Mouse (Mus musculus) gastrocnemius, adult 2 months (tissue): ENCODE results near the gene Gm10974. TPM values are rescaled to one million over a fixed set of nuclear protein-coding genes. Genes with fewer than 3 reads are reported as not detected.
A peak's percentile ranks its signal among the peaks of the same experiment; 100 is the strongest.

Source experiments
- DNase-seq: peaks from one replicate; pipeline ENCODE4 v3.0.0; 2022
- H3K27ac ChIP-seq: fragments of 200-600 bp; 2 replicates; pipeline ENCODE4 v1.8.1; 2022; ENCODE audit warnings: mild to moderate bottlenecking
- H3K4me3 ChIP-seq: fragments of 200-600 bp; 2 replicates; pipeline ENCODE4 v1.8.1; 2022; ENCODE audit warnings: mild to moderate bottlenecking, moderate library complexity
- CTCF ChIP-seq: fragments of 200-600 bp; IDR thresholded peaks from 2 replicates; pipeline ENCODE4 v1.8.1; 2022; ENCODE audit warnings: antibody characterized with exemption, mild to moderate bottlenecking, moderate library complexity
- intact Hi-C: fragments of 180-260 bp; cut with DNase I; formaldehyde crosslinking; loops from one replicate; pipeline ENCODE4 v1.15.1; 2025
- long read RNA-seq, 2 experiments: library from polyadenylated mRNA; stranded (forward); transcript quantifications; one replicate each; pipeline ENCODE4 v2.0.0; 2021
- total RNA-seq, 2 experiments: library from RNA; stranded (reverse); gene quantifications; 2 replicates each; pipeline ENCODE4 v1.2.3; 2021

The Gm10974 gene
- not detected for total RNA-seq
- long read RNA-seq, experiment 1, result 0 reads
- long read RNA-seq, experiment 2, result 0 reads

GRCm38 (mm10) chr7:66365904-66366303 is at the start of gene Gm10974:
TSS of gene Gm10974 (plus strand) at chr7:66365905.
- Histone ChIP-seq H3K4me3 (no peak within 1 kb of the TSS), H3K27ac (peak within 1 kb of the TSS; percentile 71)
- no peak for DNase-seq
- no peak for TF ChIP-seq CTCF
- intact Hi-C loops, result no loop called here

- peak overlapping the region; percentile 16 for H3K27ac ChIP-seq
- intact Hi-C loops, result no loop called here
- DNase-seq, result no peak
- H3K4me3 ChIP-seq, result no peak overlapping the region
- no peak for TF ChIP-seq CTCF
These were observed 47.6 kb upstream of the Gm10974 start for GRCm38 (mm10) chr7:66318147-66318546.

DNA sequence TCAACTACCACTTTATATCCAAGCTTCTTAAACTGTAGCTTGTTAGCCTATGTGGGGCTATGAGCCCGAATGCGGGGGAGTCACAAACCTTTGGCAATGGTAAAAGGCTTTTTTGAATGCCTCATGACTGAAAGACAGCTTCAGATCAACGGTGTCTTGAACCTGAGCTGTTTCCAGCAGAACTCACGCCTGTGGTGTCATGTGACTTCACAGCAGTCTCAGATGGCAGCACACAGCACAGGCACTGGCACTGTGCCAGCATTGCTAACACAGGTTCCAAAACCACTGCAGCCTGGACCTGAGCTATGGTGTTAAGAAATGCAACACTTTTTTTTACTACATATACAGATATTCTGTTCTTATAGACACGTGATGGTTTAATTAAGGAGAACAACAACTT is 44.7 kb upstream of the Gm10974 start:
- no peak for TF ChIP-seq CTCF
- intact Hi-C loops, result no loop called here
- Histone ChIP-seq H3K27ac (peak overlapping the region; percentile 21; the same call in 1 of the 2 replicates), H3K4me3 (no peak overlapping the region)
- DNase-seq, result peak; percentile 65

DNA sequence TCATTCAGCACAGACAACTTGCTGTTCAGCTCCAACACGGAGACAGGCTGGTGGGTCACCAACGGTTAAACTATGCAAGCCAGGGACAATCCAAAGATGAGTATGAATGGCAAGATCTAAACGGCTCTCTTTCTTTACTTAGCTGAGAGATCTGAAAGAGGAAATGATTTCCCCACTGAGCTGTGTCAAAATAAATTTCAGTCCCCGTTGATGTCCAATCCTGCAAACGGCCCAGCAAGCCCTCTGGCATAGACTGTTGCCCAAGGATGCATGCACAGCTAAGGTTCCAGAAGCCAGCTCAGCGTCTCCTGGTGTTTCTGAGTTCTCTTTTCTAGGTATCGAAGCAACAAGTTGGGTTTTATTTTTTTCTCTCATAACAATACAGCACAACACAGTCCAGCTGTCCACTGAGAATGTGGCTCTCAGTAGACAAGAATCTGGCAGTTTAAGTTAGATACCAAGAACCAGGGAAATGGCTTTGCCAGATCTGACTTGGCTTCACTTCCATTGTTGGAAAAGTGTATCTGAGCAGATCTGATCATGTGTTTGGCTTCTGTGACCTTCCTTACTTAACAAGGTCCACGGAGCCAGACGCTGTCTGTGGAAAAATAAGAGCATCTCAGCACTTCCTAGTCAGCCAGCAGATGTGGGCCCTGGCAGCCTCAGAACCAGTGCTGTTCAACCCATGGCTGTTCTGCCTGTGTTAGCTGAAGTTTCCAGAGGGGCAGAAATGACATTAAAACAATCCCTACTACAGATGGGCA is 42.3 kb upstream of the Gm10974 start:
- Histone ChIP-seq H3K4me3 (no peak overlapping the region), H3K27ac (peak overlapping the region; percentile 55)
- no peak for TF ChIP-seq CTCF
- intact Hi-C loops, result no loop called here
- peak; percentile 67 for DNase-seq

DNA sequence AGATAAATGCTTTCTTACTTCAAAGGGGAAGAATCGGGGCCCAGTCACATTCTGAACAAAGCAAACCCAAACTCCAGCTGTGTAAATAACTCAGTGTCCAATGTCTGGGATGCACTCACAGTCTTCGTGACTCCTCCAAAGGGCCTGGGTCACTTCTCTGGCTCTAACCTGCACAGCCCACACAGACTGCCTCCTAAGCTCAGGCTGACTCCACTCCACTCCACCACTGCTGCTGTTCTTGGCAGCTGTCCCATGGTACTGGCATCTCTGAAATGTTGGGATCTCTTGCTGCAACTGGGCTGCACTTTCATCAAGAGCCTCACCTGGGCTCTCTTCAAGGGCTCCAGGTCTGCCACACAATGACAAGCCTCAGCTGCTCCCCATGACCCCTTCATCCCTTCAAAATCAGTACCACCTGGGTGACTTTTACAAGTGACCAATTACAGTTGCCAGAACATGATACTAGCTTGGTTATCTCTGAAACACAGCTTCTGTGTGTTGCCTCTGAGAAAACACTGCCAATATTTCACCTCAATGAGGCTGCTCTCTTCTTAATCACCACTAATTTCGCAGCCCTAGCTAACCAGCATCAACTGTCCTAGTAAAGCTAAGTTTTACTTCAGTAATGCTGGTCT is 40.2 kb upstream of the Gm10974 start:
- DNase-seq, result no peak
- Histone ChIP-seq H3K27ac (no peak overlapping the region), H3K4me3 (no peak overlapping the region)
- intact Hi-C loops, result no loop called here
- TF ChIP-seq CTCF, result no peak

- Histone ChIP-seq H3K4me3 (no peak overlapping the region), H3K27ac (no peak overlapping the region)
- TF ChIP-seq CTCF, result no peak
- DNase-seq, result no peak
- intact Hi-C loops, result no loop called here
These were observed 38.2 kb upstream of the Gm10974 start for GRCm38 (mm10) chr7:66327516-66327915.

- DNase-seq, result peak; percentile 46
- intact Hi-C loops, result no loop called here
- H3K27ac ChIP-seq, result peak overlapping the region; percentile 77; the same call in 1 of the 2 replicates
- no peak for TF ChIP-seq CTCF
- no peak overlapping the region for H3K4me3 ChIP-seq
These were observed 35.1 kb upstream of the Gm10974 start for GRCm38 (mm10) chr7:66330610-66331009.

DNA sequence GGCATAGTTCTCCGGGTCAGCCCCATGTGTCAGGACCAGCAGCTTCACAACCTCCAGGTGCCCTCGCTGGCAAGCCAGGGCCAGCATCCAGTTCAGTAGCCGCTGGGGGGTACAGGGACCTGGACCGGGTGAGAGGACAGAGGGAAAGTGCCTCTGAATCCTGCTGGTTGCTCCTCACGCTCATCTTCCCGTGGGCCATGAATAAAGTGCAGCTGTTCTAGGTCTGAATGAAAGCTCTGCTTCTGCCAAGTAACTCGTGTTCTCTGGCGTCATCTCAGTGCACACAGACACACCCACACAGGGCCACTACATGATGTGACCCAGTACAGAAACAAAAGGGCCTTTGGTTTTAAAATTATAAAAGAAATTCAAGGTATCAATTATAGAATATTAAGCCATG is 33.4 kb upstream of the Gm10974 start:
- intact Hi-C loops, result no loop called here
- Histone ChIP-seq H3K27ac (peak overlapping the region; percentile 77), H3K4me3 (peak overlapping the region; percentile 40)
- DNase-seq, result peak; percentile 52
- no peak for TF ChIP-seq CTCF

DNA sequence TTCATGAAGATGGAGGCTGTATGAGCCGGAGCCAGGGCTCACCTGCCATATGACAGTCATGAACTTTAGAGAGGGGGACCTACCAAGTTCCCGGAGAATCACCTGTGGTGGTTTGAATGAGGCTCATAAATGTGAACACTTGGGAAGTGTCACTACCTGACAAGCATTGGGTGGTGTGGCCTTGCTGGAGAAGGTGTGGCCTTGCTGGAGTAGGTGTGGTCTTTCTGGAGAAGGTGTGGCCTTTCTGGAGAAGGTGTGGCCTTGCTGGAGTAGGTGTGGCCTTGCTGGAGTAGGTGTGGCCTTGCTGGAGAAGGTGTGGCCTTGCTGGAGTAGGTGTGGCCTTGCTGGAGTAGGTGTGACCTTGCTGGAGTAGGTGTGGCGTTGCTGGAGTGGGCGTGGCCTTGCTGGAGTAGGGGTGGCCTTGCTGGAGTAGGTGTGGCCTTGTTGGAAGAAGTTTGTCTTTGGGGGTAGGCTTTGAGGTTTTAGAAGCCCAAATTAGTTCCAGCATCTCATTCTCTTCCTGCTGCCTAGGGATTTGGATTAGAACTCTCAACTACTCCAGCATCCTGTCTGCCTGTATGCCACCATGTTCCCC is 31.7 kb upstream of the Gm10974 start:
- no peak for TF ChIP-seq CTCF
- DNase-seq, result no peak
- H3K4me3 ChIP-seq, result no peak overlapping the region
- intact Hi-C loops, result no loop called here
- H3K27ac ChIP-seq, result no peak overlapping the region

- no peak for TF ChIP-seq CTCF
These were observed 28.8 kb upstream of the Gm10974 start for GRCm38 (mm10) chr7:66336955-66337354.

GRCm38 (mm10) chr7:66339625-66340024 is 26.1 kb upstream of the Gm10974 start:
- TF ChIP-seq CTCF, result no peak
- Histone ChIP-seq H3K27ac (peak overlapping the region; percentile 74), H3K4me3 (0 out of 2 replicates have a peak overlapping the region, but pooled peaks have one; percentile 1)
- intact Hi-C loops, result loop anchor here (5.0 kb wide), 1 partner anchor 48 kb away; the partner anchor contains the start of gene Lrrk1
- DNase-seq, result peak; percentile 40

More at GRCm38 (mm10) chr7:66336955-66337354, 28.8 kb upstream of the Gm10974 start:
- Histone ChIP-seq H3K27ac (no peak overlapping the region), H3K4me3 (no peak overlapping the region)
- intact Hi-C loops, result no loop called here
- no peak for DNase-seq

GRCm38 (mm10) chr7:66340044-66340443 is 25.7 kb upstream of the Gm10974 start:
- H3K4me3 ChIP-seq, result no peak overlapping the region
- no peak for DNase-seq
- intact Hi-C loops, result loop anchor here (5.0 kb wide), 1 partner anchor 47 kb away; the partner anchor contains the start of gene Lrrk1
- peak overlapping the region; percentile 74 for H3K27ac ChIP-seq
- no peak for TF ChIP-seq CTCF

- intact Hi-C loops, result loop anchor here (1.0 to 5.0 kb wide), 2 partner anchors 32 to 45 kb away; partner anchors contain the start of gene Lrrk1
- DNase-seq, result peak; percentile 79
- TF ChIP-seq CTCF, result peak; percentile 77
- no peak overlapping the region for H3K27ac ChIP-seq
- no peak overlapping the region for H3K4me3 ChIP-seq
These were observed 23.4 kb upstream of the Gm10974 start for GRCm38 (mm10) chr7:66342323-66342722.
